Mouse (Mus musculus) stomach, embryonic 14.5 days (tissue): Measurements from ENCODE around the gene Ccdc61. TPM values are rescaled to one million over a fixed set of nuclear protein-coding genes. Genes with fewer than 3 reads are reported as not detected.
A peak's percentile ranks its signal among the peaks of the same experiment; 100 is the strongest.

Experiments used
- ATAC-seq: fragments of 200-750 bp; cut with Nextera tagmentation; 2 replicates; pipeline ENCODE4 v1.8.0; 2017; ENCODE audit warnings: low read depth, moderate TSS enrichment; ENCODE audit not compliant: insufficient number of reproducible peaks, insufficient read depth, low FRiP score
- H3K27ac ChIP-seq: fragments of 300-500 bp; sonication (generic); 2 replicates; pipeline ENCODE4 v1.5.1; 2014; ENCODE audit warnings: mild to moderate bottlenecking, low read length, moderate library complexity, mixed read lengths
- H3K27me3 ChIP-seq: fragments of 300-500 bp; sonication (generic); 2 replicates; pipeline ENCODE4 v1.6.1; 2014; ENCODE audit warnings: low read length, control low read depth, mixed read lengths; ENCODE audit not compliant: control insufficient read depth, insufficient read depth
- H3K36me3 ChIP-seq: fragments of 300-500 bp; sonication (generic); 2 replicates; pipeline ENCODE4 v1.6.1; 2014; ENCODE audit warnings: mild to moderate bottlenecking, control low read depth, low read length, moderate library complexity, mixed read lengths; ENCODE audit not compliant: control insufficient read depth, insufficient read depth
- H3K4me1 ChIP-seq: fragments of 300-500 bp; sonication (generic); 2 replicates; pipeline ENCODE4 v1.6.1; 2014; ENCODE audit warnings: low read length, control low read depth, mixed read lengths; ENCODE audit not compliant: control insufficient read depth, insufficient read depth
- H3K4me2 ChIP-seq: fragments of 300-500 bp; sonication (generic); replicated peaks from 2 replicates; pipeline ENCODE4 v1.6.1; 2014; ENCODE audit warnings: low read depth, low read length, control low read depth
- H3K4me3 ChIP-seq: fragments of 300-500 bp; sonication (generic); 2 replicates; pipeline ENCODE4 v1.5.1; 2014; ENCODE audit warnings: low read depth, low read length, control low read depth
- H3K9ac ChIP-seq: fragments of 300-500 bp; sonication (generic); replicated peaks from 2 replicates; pipeline ENCODE4 v1.6.1; 2014; ENCODE audit warnings: low read depth, mild to moderate bottlenecking, control low read depth, low read length, moderate library complexity, mixed read lengths
- H3K9me3 ChIP-seq: fragments of 300-500 bp; sonication (generic); 2 replicates; pipeline ENCODE4 v1.6.1; 2016; ENCODE audit warnings: low read depth, low read length, control low read depth; ENCODE audit not compliant: control insufficient read depth
- WGBS: fragments of 180-500 bp; shearing (Covaris S2); extraction: QIAGEN DNeasy Blood & Tissue Kit; methylation state at CpG from one replicate; pipeline ENCODE4 v1.1.7; 2014; 5-methylcytosine and 5-hydroxymethylcytosine counted together
- polyA plus RNA-seq: library from polyadenylated mRNA; unstranded; fragments of >200 nt; fragmentation: Nextera tagmentation; extraction: Ambion mirVana; gene quantifications from 2 replicates; pipeline ENCODE4 v1.2.1, GENCODE M21; 2014

Gene Ccdc61
- polyA plus RNA-seq, 1 experiment from 2014 or later, result 18.5 TPM

DNA sequence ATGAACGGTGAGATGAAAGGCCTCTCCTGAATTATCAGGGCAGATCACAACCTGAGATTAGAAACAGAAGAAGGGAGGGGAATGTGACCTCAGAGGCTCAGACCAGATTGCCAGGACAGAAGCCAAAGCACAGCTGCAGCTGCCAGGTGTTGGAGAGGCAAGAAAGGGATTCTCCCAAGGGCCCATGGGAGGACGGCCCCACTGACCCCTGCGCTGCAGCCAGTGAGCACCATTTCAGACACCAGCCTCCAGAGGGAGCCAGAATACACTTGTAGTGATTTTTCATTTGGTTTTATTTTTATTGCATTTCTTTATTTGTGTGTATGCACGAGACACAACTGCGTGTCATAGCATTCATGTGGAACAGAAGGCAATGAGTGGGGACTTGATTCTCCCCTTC lies 13.7 kb downstream of the Ccdc61 start:
- Histone ChIP-seq H3K9ac (no peak overlapping the region), H3K4me3 (no peak overlapping the region), H3K36me3 (peaks cover 7% of the 10 kb centered on the region; the same call in 1 of the 2 replicates), H3K4me2 (no peak overlapping the region), H3K9me3 (no peaks in the 10 kb centered on the region), H3K27ac (no peak overlapping the region), H3K27me3 (no peaks in the 10 kb centered on the region), H3K4me1 (peaks cover 16% of the 10 kb centered on the region; the same call in 1 of the 2 replicates)
- no peak for ATAC-seq
- 49% methylated on average over 5 of the region's 5 CpGs for whole genome bisulfite sequencing

GRCm38 (mm10) chr7:18893651-18894430 lies 16.4 kb downstream of the Ccdc61 start:
- H3K4me1 ChIP-seq, result peaks cover 16% of the 10 kb centered on the region; the same call in 1 of the 2 replicates
- 1% methylated on average over 41 of the region's 41 CpGs for WGBS
- no peaks in the 10 kb centered on the region for H3K27me3 ChIP-seq
- H3K36me3 ChIP-seq, result no peaks in the 10 kb centered on the region; the same call in 1 of the 2 replicates
- H3K4me3 ChIP-seq, result peak overlapping the region; percentile 33
- H3K4me2 ChIP-seq, result peak overlapping the region; percentile 62
- ATAC-seq, result peak; percentile 48; the same call in 1 of the 2 replicates
- no peaks in the 10 kb centered on the region for H3K9me3 ChIP-seq
- H3K27ac ChIP-seq, result peak overlapping the region; percentile 27; the same call in 1 of the 2 replicates
- H3K9ac ChIP-seq, result peak overlapping the region; percentile 33; the same call in 1 of the 2 replicates

- Histone ChIP-seq H3K4me1 (peaks cover 16% of the 10 kb centered on the region; the same call in 1 of the 2 replicates), H3K4me2 (peak overlapping the region; percentile 62), H3K27ac (no peak overlapping the region), H3K9me3 (no peaks in the 10 kb centered on the region), H3K9ac (no peak overlapping the region), H3K4me3 (peak overlapping the region; percentile 22; the same call in 1 of the 2 replicates), H3K36me3 (no peaks in the 10 kb centered on the region; the same call in 1 of the 2 replicates), H3K27me3 (no peaks in the 10 kb centered on the region)
- 32% methylated on average over 27 of the region's 27 CpGs for WGBS
- peak; percentile 10; the same call in 1 of the 2 replicates for ATAC-seq
Measured at GRCm38 (mm10) chr7:18893009-18893408, 17.2 kb downstream of the Ccdc61 start.

GRCm38 (mm10) chr7:18891872-18892599 lies 18.2 kb downstream of the Ccdc61 start:
- peak; percentile 62; the same call in 1 of the 2 replicates for ATAC-seq
- WGBS, result 20% methylated on average over 33 of the region's 33 CpGs
- Histone ChIP-seq H3K27me3 (no peaks in the 10 kb centered on the region), H3K4me2 (peak overlapping the region; percentile 62), H3K4me1 (peaks cover 16% of the 10 kb centered on the region; the same call in 1 of the 2 replicates), H3K9me3 (no peaks in the 10 kb centered on the region), H3K36me3 (no peaks in the 10 kb centered on the region; the same call in 1 of the 2 replicates), H3K9ac (0 out of 2 replicates have a peak overlapping the region, but pooled peaks have one; percentile 2), H3K27ac (no peak overlapping the region), H3K4me3 (peak overlapping the region; percentile 22)

GRCm38 (mm10) chr7:18890848-18891247 lies 19.4 kb downstream of the Ccdc61 start:
- Histone ChIP-seq H3K9me3 (no peaks in the 10 kb centered on the region), H3K4me1 (peaks cover 16% of the 10 kb centered on the region; the same call in 1 of the 2 replicates), H3K9ac (no peak overlapping the region), H3K36me3 (no peaks in the 10 kb centered on the region; the same call in 1 of the 2 replicates), H3K4me2 (no peak overlapping the region), H3K27me3 (no peaks in the 10 kb centered on the region), H3K4me3 (no peak overlapping the region), H3K27ac (no peak overlapping the region)
- WGBS, result 94% methylated on average over 8 of the region's 8 CpGs
- ATAC-seq, result no peak

GRCm38 (mm10) chr7:18886963-18887362 lies 23.3 kb downstream of the Ccdc61 start:
- Histone ChIP-seq H3K27me3 (no peaks in the 10 kb centered on the region), H3K4me2 (no peak overlapping the region), H3K4me1 (no peaks in the 10 kb centered on the region), H3K9ac (no peak overlapping the region), H3K27ac (no peak overlapping the region), H3K4me3 (no peak overlapping the region), H3K36me3 (no peaks in the 10 kb centered on the region; the same call in 1 of the 2 replicates), H3K9me3 (no peaks in the 10 kb centered on the region)
- ATAC-seq, result no peak
- 83% methylated on average over 1 of the region's 1 CpGs for WGBS

GRCm38 (mm10) chr7:18884745-18885422 lies 25.3 kb downstream of the Ccdc61 start:
- Histone ChIP-seq H3K27me3 (no peaks in the 10 kb centered on the region), H3K9me3 (no peaks in the 10 kb centered on the region), H3K4me3 (no peak overlapping the region), H3K4me2 (no peak overlapping the region), H3K27ac (peak overlapping the region; percentile 28; the same call in 1 of the 2 replicates), H3K36me3 (no peaks in the 10 kb centered on the region), H3K9ac (no peak overlapping the region; the same call in 1 of the 2 replicates), H3K4me1 (no peaks in the 10 kb centered on the region)
- peak; percentile 24; the same call in 1 of the 2 replicates for ATAC-seq
- WGBS, result 48% methylated on average over 13 of the region's 13 CpGs
